Mouse (Mus musculus): ENCODE data around the gene Cdr1. TPM values are rescaled to one million over a fixed set of nuclear protein-coding genes. Genes with fewer than 3 reads are reported as not detected.

Gene Cdr1
- polyA plus RNA-seq (2012; ENCODE audit: insufficient read depth, insufficient read length, missing spikeins): not detected in 2 replicates

DNA sequence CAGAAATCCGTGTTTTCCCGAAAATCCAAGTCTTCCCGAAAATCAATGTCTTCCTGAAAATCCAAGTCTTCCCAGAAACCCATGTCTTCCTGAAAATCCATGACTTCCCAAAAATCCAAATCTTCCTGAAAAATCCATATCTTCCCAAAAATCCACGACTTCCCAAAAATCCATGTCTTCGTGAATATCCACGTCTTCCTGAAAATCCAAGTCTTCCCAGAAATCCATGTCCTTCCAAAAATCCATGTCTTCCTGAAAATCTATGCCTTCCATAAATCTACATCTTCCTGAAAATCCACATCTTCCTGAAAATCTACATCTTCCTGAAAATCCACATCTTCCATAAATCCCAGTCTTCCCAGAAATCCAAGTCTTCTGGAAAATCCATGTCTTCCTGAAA, at the start of gene Cdr1:
TSS of gene Cdr1 (minus strand) at position 101 of the 400 bp plus-strand sequence.
- no peaks in the 10 kb centered on the region for H3K4me1 ChIP-seq (ENCODE audit: control insufficient read depth, insufficient read depth, low read length)
- TF ChIP-seq CTCF (IDR thresholded peaks at IDR 0.05; ENCODE audit: low read depth, low read length): no peak
- no peak for TF ChIP-seq POLR2A (IDR thresholded peaks at IDR 0.05; ENCODE audit: borderline replicate concordance, low read depth, low read length)
- no peak within 1 kb of the TSS for H3K4me3 ChIP-seq (ENCODE audit: insufficient read depth, low read length)
- H3K27ac ChIP-seq (ENCODE audit: insufficient read depth, low read depth, low read length): no peak within 1 kb of the TSS

GRCm38 (mm10) chrX:61185869-61186268, 511 bp upstream of the Cdr1 start:
- H3K4me1 ChIP-seq (ENCODE audit: control insufficient read depth, insufficient read depth, low read length): no peaks in the 10 kb centered on the region
- H3K27ac ChIP-seq (ENCODE audit: insufficient read depth, low read depth, low read length): no peak overlapping the region
- no peak overlapping the region for H3K4me3 ChIP-seq (ENCODE audit: insufficient read depth, low read length)
- no peak for TF ChIP-seq POLR2A (IDR thresholded peaks at IDR 0.05; ENCODE audit: borderline replicate concordance, low read depth, low read length)
- TF ChIP-seq CTCF (IDR thresholded peaks at IDR 0.05; ENCODE audit: low read depth, low read length): no peak

DNA sequence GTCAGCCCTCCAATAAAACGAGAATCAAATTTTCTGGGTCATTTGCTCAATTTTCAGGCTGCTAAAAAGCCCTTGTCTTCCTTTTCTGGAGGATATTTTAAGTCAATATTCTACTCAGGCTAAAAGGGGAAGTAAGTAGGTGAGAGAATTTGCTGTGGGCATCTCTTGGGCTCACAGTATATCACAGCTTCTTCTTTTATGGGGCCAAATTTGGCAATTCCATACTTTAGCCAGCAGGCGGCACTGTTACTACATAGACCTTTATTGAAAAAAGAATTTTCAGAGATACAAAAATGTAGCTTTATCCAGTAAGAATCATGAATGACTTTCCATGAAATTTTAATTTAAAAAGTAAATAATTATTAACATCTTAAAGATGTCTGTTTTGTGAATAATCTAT, 18.8 kb downstream of the Cdr1 start:
- no peaks in the 10 kb centered on the region for H3K4me1 ChIP-seq (ENCODE audit: control insufficient read depth, insufficient read depth, low read length)
- no peak overlapping the region for H3K27ac ChIP-seq (ENCODE audit: insufficient read depth, low read depth, low read length)
- TF ChIP-seq CTCF (IDR thresholded peaks at IDR 0.05; ENCODE audit: low read depth, low read length) (no peak), POLR2A (IDR thresholded peaks at IDR 0.05; ENCODE audit: borderline replicate concordance, low read depth, low read length) (no peak)
- H3K4me3 ChIP-seq (ENCODE audit: insufficient read depth, low read length): no peak overlapping the region

DNA sequence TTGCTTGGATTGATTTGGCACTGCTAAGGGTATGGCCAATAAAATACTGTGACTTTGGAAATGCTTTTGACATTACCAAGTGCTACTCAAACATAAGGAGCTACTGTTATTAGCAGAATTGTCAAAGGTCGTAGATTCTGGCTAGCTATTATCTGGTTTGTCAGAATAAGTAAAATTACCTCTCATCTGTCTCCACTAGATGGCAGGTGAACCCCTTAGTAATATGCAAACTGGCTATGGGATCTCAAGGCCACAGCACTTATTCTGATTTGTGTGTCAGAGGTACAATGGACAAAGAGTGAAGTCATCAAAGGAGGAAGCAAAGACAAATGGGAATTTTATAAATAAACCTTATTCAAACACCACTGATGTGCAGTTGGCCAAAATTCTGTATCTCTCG, 24.1 kb downstream of the Cdr1 start:
- Histone ChIP-seq H3K4me1 (ENCODE audit: control insufficient read depth, insufficient read depth, low read length) (no peaks in the 10 kb centered on the region), H3K27ac (ENCODE audit: insufficient read depth, low read depth, low read length) (no peak overlapping the region), H3K4me3 (ENCODE audit: insufficient read depth, low read length) (no peak overlapping the region)
- TF ChIP-seq CTCF (IDR thresholded peaks at IDR 0.05; ENCODE audit: low read depth, low read length) (no peak), POLR2A (IDR thresholded peaks at IDR 0.05; ENCODE audit: borderline replicate concordance, low read depth, low read length) (no peak)

DNA sequence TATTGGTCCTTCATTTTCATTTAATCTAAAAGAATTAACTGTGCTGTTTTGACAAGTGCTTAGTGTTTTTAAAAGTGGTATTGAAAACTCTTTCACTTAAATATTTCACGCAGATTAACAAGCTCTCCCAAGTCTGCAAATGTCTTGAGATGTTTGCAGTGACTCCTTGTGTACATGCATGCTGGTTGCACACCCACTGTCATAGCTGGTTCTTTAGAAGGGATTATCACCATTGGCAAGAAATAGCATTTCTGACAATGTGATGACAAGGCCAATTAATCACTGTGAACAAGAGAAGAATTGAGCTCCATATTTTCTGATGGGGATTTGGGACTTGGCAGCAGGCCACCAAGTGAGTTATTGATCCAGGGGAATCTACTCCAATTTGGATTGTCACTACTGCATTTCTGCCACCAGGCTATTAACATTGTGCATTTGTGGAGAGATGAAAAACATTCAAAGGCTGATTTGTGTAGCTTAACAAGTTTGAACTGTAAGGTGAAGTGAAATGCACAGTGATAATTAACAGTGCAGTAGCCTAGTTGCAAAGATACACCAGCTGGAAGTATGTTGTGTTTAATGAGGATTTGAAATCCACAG, 30.6 kb downstream of the Cdr1 start:
- Histone ChIP-seq H3K4me3 (ENCODE audit: insufficient read depth, low read length) (no peak overlapping the region), H3K4me1 (ENCODE audit: control insufficient read depth, insufficient read depth, low read length) (no peaks in the 10 kb centered on the region), H3K27ac (ENCODE audit: insufficient read depth, low read depth, low read length) (no peak overlapping the region)
- TF ChIP-seq CTCF (IDR thresholded peaks at IDR 0.05; ENCODE audit: low read depth, low read length) (no peak), POLR2A (IDR thresholded peaks at IDR 0.05; ENCODE audit: borderline replicate concordance, low read depth, low read length) (no peak)

DNA sequence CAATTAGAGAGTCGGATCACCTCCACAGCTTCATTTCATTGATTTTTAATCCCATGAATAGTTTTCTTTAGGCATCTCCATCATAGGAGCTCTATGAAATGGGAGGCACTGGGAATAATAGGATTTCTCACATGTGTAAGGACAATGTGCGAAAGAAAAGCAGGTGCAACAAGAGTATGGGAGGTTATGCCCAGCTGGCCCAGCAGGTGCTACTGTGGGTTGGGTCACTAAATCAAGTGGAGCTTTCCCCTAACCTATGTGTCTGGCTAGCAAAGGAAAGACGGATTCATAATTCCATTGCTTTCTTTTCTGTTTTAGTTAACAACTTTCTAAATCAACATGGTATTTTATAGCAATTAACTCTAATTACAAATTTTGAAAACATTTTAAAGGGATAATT, 31.1 kb downstream of the Cdr1 start:
- Histone ChIP-seq H3K4me1 (ENCODE audit: control insufficient read depth, insufficient read depth, low read length) (no peaks in the 10 kb centered on the region), H3K4me3 (ENCODE audit: insufficient read depth, low read length) (no peak overlapping the region), H3K27ac (ENCODE audit: insufficient read depth, low read depth, low read length) (no peak overlapping the region)
- TF ChIP-seq POLR2A (IDR thresholded peaks at IDR 0.05; ENCODE audit: borderline replicate concordance, low read depth, low read length) (no peak), CTCF (IDR thresholded peaks at IDR 0.05; ENCODE audit: low read depth, low read length) (no peak)

- TF ChIP-seq POLR2A (IDR thresholded peaks at IDR 0.05; ENCODE audit: borderline replicate concordance, low read depth, low read length) (no peak), CTCF (IDR thresholded peaks at IDR 0.05; ENCODE audit: low read depth, low read length) (no peak)
- Histone ChIP-seq H3K4me1 (ENCODE audit: control insufficient read depth, insufficient read depth, low read length) (no peaks in the 10 kb centered on the region), H3K4me3 (ENCODE audit: insufficient read depth, low read length) (no peak overlapping the region), H3K27ac (ENCODE audit: insufficient read depth, low read depth, low read length) (no peak overlapping the region)
Observed at GRCm38 (mm10) chrX:61146569-61146968, 38.8 kb downstream of the Cdr1 start.

GRCm38 (mm10) chrX:61145416-61145815, 39.9 kb downstream of the Cdr1 start:
- Histone ChIP-seq H3K27ac (ENCODE audit: insufficient read depth, low read depth, low read length) (no peak overlapping the region), H3K4me1 (ENCODE audit: control insufficient read depth, insufficient read depth, low read length) (no peaks in the 10 kb centered on the region), H3K4me3 (ENCODE audit: insufficient read depth, low read length) (no peak overlapping the region)
- TF ChIP-seq CTCF (IDR thresholded peaks at IDR 0.05; ENCODE audit: low read depth, low read length): no peak
- TF ChIP-seq POLR2A (IDR thresholded peaks at IDR 0.05; ENCODE audit: borderline replicate concordance, low read depth, low read length): no peak

DNA sequence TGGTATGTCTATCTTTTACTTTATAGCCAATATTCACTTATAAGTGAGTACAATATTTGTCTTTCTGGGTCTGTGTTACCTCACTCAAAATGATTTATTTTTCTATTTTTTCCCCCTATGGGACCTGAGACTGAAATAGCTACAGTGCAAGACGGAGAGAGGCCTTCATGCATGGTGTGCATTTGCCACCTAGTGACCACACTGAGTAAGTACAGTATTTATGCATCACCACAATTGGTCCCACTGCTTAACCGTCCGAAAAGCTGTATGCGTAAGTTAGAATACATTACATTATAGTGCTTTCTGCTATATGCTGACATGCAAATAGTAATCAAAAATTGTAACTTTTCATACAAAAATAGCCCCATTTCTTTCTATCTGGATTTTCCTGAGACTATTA, 50.8 kb downstream of the Cdr1 start:
- TF ChIP-seq POLR2A (IDR thresholded peaks at IDR 0.05; ENCODE audit: borderline replicate concordance, low read depth, low read length) (no peak), CTCF (IDR thresholded peaks at IDR 0.05; ENCODE audit: low read depth, low read length) (no peak)
- Histone ChIP-seq H3K4me1 (ENCODE audit: control insufficient read depth, insufficient read depth, low read length) (no peaks in the 10 kb centered on the region), H3K4me3 (ENCODE audit: insufficient read depth, low read length) (no peak overlapping the region), H3K27ac (ENCODE audit: insufficient read depth, low read depth, low read length) (no peak overlapping the region)

All from bone marrow macrophage, adult 2 months (primary cell).